Mouse (Mus musculus) central nervous system, embryonic 11.5 days (tissue): Measurements from ENCODE around the gene Mbip. TPM values are rescaled to one million over a fixed set of nuclear protein-coding genes. Genes with fewer than 3 reads are reported as not detected.

Experiments
- polyA plus RNA-seq: library from polyadenylated mRNA; depleted of rRNA; stranded (reverse); fragments of >200 nt; gene quantifications from 2 replicates; pipeline ENCODE4 v1.2.3, GENCODE M21; 2012; rRNA removed

The Mbip gene
- polyA plus RNA-seq: 33.0 and 39.8 TPM in 2 replicates

GRCm38 (mm10) chr12:56345367-56346089 is at the start of gene Mbip:
Mbip (minus strand) TSS chr12:56345894.

Other genes with a start within 250 kb of the Mbip start
- gene Nkx2-1, start 191.0 kb upstream of the Mbip start, polyA plus RNA-seq: 11.3 and 17.9 TPM in 2 replicates